Mouse (Mus musculus) hindbrain, embryonic 10.5 days (tissue): Measurements from ENCODE around the gene Smad6. TPM values are rescaled to one million over a fixed set of nuclear protein-coding genes. Genes with fewer than 3 reads are reported as not detected.

Experiments
- DNase-seq: peaks from one replicate; pipeline ENCODE4 v3.0.0-alpha.2; 2017; ENCODE audit warnings: low spot score
- H3K27ac ChIP-seq: fragments of 300-500 bp; sonication (generic); 2 replicates; pipeline ENCODE4 v1.5.1; 2016; ENCODE audit warnings: mild to moderate bottlenecking, moderate library complexity
- H3K27me3 ChIP-seq: fragments of 300-500 bp; sonication (generic); 2 replicates; pipeline ENCODE4 v1.6.1; 2016; ENCODE audit warnings: mild to moderate bottlenecking; ENCODE audit not compliant: poor library complexity, insufficient read depth, severe bottlenecking
- H3K36me3 ChIP-seq: fragments of 300-500 bp; sonication (generic); 2 replicates; pipeline ENCODE4 v1.6.1; 2016; ENCODE audit warnings: mild to moderate bottlenecking, moderate library complexity
- H3K4me1 ChIP-seq: fragments of 300-500 bp; sonication (generic); replicated peaks from 2 replicates; pipeline ENCODE4 v1.6.1; 2016; ENCODE audit warnings: mild to moderate bottlenecking
- H3K4me3 ChIP-seq: fragments of 300-500 bp; sonication (generic); 2 replicates; pipeline ENCODE4 v1.5.1; 2016; ENCODE audit warnings: mild to moderate bottlenecking, moderate library complexity
- H3K9me3 ChIP-seq: fragments of 300-500 bp; sonication (generic); 2 replicates; pipeline ENCODE4 v1.6.1; 2016; ENCODE audit warnings: mild to moderate bottlenecking, moderate library complexity
- WGBS: fragments of 180-500 bp; shearing (Covaris S2); methylation state at CpG from one replicate; pipeline ENCODE4 v1.1.7; 2016; 5-methylcytosine and 5-hydroxymethylcytosine counted together
- polyA plus RNA-seq: library from polyadenylated mRNA; unstranded; fragments of >200 nt; fragmentation: Nextera tagmentation; extraction: Ambion mirVana; gene quantifications from 2 replicates; pipeline ENCODE4 v1.2.1, GENCODE M21; 2016

The Smad6 gene
- polyA plus RNA-seq, 1 experiment from 2014 or later: 6.7 TPM

DNA sequence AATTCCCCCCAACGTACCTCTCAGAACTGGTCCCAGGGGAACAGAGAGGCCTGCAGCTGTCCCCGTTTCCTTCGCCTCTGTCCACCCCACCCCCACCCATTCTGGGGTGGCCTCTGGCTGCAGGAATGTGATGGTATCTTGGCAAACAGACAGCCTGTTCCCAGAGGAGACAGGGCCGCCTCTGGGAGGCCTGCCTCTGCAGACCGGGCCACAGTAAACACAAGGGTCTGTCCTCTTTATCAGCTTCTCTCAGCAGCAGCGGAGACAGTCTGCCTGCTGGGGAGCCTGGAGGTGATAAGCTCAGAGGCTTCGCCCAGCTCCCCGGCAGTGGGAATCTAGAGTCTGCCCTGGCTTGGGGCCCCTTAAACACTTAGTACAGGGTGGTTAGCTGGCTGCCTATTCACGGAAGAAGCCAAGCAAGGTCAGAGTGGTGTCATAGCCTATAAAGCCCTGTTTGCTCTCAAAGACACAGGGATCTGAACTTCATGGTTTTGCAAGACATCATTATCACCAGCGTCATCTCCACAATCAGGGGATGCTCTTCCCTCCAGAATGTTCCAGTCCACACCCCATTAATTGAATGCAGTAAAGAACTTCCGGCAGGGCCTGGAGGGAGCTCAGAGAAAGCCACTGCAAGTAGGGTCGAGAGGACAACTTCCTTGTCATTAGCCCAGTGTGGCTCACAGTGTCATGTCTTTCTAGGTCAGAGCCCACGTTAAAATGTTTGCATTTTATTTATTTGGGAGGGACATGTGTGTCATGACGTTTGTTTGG lies 23.4 kb upstream of the Smad6 start:
- H3K4me3 ChIP-seq: no peak overlapping the region
- H3K27me3 ChIP-seq: peaks cover 35% of the 10 kb centered on the region
- peaks cover 48% of the 10 kb centered on the region for H3K4me1 ChIP-seq
- DNase-seq: peak; percentile 38
- no peaks in the 10 kb centered on the region for H3K9me3 ChIP-seq
- 27% methylated on average over 14 of the region's 14 CpGs for WGBS
- peak overlapping the region; percentile 84 for H3K27ac ChIP-seq
- H3K36me3 ChIP-seq: no peaks in the 10 kb centered on the region

DNA sequence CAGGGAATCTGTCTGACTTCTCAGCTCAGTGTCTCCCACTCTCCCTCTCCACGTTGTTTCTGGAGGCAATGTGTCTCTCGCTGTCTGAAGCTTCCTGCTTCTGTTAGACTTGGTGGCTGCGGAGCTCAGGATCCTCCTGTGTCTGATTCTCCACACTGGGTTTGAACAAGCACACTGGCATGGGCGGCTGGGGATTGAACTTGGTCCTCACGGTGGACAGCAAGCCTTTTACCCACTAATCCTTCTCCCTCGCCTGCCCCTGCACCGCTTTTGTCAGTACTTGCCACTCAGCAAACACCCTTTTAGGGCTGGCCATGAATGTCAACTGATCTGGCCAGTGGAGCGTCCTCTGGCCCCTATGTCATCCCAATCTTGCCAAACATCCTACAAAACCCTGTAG lies 22.5 kb upstream of the Smad6 start:
- Histone ChIP-seq H3K4me3 (no peak overlapping the region), H3K9me3 (no peaks in the 10 kb centered on the region), H3K36me3 (no peaks in the 10 kb centered on the region), H3K4me1 (peaks cover 38% of the 10 kb centered on the region), H3K27ac (peak overlapping the region; percentile 41), H3K27me3 (peaks cover 38% of the 10 kb centered on the region)
- 73% methylated on average over 8 of the region's 8 CpGs for WGBS
- DNase-seq: no peak

DNA sequence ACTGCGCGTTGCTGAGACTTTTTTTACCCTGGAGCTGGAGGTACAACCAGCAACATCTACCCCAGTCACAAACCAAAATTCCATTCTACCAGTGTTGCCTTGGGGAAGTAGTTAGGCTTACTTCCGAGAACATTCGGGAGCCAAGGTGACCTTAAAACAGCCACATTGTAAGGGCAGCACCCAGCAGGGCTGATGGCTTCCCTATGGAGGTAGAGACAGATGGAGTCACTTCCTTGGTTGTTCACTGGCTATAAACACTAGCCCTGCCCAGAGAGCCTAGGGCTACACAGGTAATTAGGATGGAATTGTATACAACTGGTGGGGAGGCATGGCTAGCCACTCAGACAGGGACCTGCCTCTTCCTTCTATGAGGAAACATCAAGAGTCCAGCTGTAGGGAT lies 21.1 kb upstream of the Smad6 start:
- H3K27ac ChIP-seq: no peak overlapping the region
- H3K27me3 ChIP-seq: peaks cover 29% of the 10 kb centered on the region
- DNase-seq: no peak
- WGBS: 91% methylated on average over 4 of the region's 4 CpGs
- H3K9me3 ChIP-seq: no peaks in the 10 kb centered on the region
- peaks cover 34% of the 10 kb centered on the region for H3K4me1 ChIP-seq
- no peaks in the 10 kb centered on the region for H3K36me3 ChIP-seq
- no peak overlapping the region for H3K4me3 ChIP-seq

DNA sequence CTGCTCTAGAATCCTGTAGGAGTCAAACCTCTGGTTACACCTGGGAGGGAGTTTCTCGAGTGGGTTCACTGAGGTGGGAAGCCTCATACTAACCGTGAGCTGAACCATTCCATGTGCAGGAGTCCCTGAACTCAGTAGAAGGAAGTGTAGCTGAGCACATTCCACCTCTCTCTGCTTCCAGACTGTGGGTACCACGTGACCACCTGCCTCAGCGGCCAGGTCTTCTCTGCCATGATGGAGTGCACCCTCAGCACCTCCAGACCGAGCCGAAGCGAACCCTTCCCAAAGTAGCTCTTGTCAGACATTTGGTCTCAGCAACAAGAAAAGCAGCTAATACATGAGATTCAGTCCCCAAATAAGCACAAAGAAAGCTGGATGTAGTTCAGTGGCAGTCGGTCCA lies 20.4 kb upstream of the Smad6 start:
- Histone ChIP-seq H3K27me3 (peaks cover 22% of the 10 kb centered on the region), H3K36me3 (no peaks in the 10 kb centered on the region), H3K27ac (no peak overlapping the region), H3K4me3 (no peak overlapping the region), H3K9me3 (no peaks in the 10 kb centered on the region), H3K4me1 (peaks cover 34% of the 10 kb centered on the region)
- WGBS: 85% methylated on average over 8 of the region's 8 CpGs
- DNase-seq: no peak

DNA sequence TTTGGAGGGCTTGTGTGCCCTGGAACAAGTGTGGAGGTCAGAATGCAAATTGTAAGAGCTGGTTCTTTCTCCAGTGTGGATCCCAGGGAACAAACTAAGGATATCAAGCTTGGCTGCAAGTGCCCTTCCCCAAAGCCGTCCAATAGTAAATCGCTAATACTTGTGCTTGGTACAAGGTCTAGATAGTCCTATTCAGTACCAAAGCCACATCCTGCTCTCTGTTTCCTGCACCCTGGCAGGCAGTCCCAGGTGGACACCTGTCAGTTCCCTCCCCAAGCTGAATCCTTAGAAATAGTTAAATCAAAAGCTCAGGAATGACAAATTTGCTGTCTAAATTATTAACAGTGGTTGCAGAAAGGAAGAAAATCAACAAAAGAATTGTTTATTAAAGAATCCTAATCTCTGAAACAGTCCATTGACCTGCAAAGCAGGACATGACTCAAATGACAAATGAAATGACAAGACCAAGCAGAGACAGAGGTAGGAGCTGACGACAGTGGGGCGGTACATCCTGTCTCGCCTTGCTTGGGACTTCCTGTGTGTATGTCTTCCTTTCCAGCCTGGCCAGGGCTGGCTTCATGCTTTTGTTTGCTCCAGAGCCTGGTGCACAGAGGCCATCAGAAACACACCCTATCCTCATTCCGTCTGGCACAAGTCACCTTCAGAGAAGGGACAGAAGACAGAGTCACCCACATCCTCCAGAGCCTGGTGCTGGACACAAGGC lies 8.2 kb upstream of the Smad6 start:
- Histone ChIP-seq H3K36me3 (no peaks in the 10 kb centered on the region), H3K4me1 (peaks cover 5% of the 10 kb centered on the region; the same call in 1 of the 2 replicates), H3K9me3 (no peaks in the 10 kb centered on the region), H3K4me3 (no peak overlapping the region), H3K27ac (no peak overlapping the region), H3K27me3 (no peaks in the 10 kb centered on the region)
- DNase-seq: no peak
- WGBS: 86% methylated on average over 6 of the region's 6 CpGs

DNA sequence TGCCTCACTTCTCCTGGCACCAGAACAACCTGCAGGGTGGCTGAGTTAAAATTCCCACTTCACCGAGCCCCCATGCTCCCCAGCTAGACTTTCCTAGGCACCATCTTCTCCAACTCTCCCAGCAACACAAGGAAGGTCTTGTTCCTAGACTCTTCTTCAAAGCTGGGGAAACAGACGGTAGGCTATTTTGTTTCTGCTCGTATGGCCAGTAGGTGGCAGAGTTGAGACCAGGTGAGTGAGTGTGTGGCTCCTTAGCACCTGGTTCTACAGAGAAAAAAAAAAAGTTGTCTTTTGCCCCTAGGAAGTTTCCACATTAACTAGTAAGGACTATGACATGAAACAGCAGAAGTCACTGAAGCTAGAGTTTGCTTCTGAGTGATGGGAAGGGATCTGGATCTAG lies 3.7 kb upstream of the Smad6 start:
- Histone ChIP-seq H3K27me3 (peaks cover 12% of the 10 kb centered on the region; the same call in 1 of the 2 replicates), H3K27ac (no peak overlapping the region), H3K4me3 (no peak overlapping the region), H3K36me3 (no peaks in the 10 kb centered on the region), H3K9me3 (no peaks in the 10 kb centered on the region), H3K4me1 (peaks cover 47% of the 10 kb centered on the region)
- 5% methylated on average over 3 of the region's 3 CpGs for WGBS
- DNase-seq: peak; percentile 36

DNA sequence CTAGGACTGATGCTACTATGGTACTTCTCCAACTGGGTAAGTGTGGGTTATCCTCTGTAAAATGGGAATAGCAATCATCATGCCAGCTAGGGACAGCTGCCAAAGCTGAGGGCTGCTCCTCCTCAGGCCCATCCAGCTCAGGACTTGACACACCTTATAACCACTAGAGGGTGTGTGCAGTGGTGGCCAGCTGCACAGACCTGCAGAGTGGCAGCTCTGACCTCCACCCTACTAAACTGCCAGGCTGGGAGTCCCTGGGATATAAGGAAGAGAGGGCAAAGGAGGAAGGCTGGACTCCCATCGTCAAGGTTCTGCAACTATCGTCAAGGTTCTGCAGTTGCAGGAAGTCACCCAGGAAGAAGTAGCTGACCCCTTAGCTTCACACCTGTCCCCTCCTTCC lies 3.1 kb upstream of the Smad6 start:
- no peaks in the 10 kb centered on the region for H3K36me3 ChIP-seq
- peaks cover 53% of the 10 kb centered on the region for H3K4me1 ChIP-seq
- WGBS: 45% methylated on average over 2 of the region's 2 CpGs
- DNase-seq: no peak
- no peaks in the 10 kb centered on the region for H3K9me3 ChIP-seq
- H3K27ac ChIP-seq: no peak overlapping the region
- no peak overlapping the region for H3K4me3 ChIP-seq
- peaks cover 16% of the 10 kb centered on the region for H3K27me3 ChIP-seq

DNA sequence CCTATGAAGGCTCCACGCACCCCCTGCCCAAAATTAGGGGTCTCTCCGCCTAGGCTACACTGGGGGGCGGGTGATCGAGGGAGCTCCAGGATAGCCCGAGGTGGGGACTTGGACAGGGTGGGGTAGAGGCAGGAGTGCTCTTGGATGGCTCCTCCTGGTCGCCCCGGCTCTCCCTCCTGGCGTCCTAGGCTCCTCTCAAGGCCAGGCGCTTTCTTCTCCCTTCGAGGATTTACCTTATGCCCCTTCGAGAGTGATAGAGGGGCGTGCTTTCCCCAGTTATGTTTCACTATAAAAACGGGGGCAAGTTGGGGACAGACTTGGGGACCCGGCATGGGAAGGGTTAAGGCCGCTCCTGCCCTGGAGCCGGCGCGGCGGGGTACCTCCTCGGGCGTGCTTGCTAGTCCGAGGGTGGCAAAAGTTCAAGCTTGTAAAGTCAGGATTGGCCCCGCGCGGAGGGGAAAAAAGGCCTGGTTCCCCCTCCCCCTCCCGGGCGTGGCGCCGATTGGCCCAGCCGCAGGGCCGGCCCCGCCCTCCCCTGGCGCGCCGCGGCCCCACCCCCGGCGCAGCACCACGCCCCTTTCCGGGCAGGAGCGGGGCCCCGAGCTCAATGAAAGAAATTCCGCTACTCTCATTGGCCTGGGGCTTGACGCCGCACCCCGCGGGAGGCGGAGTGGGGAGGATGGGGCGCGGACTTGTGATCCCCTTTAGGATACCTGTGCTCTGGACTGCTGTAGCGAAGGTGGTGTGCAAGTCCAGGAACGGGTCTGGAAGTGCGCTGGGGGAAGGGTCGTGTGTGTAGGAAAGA lies 905 bp upstream of the Smad6 start:
- under 1% methylated on average over 50 of the region's 54 CpGs for WGBS
- DNase-seq: peak; percentile 98
- Histone ChIP-seq H3K4me1 (peaks cover 75% of the 10 kb centered on the region), H3K27me3 (peaks cover 32% of the 10 kb centered on the region), H3K36me3 (no peaks in the 10 kb centered on the region), H3K9me3 (no peaks in the 10 kb centered on the region), H3K4me3 (peak overlapping the region; percentile 89), H3K27ac (peak overlapping the region; percentile 96)

DNA sequence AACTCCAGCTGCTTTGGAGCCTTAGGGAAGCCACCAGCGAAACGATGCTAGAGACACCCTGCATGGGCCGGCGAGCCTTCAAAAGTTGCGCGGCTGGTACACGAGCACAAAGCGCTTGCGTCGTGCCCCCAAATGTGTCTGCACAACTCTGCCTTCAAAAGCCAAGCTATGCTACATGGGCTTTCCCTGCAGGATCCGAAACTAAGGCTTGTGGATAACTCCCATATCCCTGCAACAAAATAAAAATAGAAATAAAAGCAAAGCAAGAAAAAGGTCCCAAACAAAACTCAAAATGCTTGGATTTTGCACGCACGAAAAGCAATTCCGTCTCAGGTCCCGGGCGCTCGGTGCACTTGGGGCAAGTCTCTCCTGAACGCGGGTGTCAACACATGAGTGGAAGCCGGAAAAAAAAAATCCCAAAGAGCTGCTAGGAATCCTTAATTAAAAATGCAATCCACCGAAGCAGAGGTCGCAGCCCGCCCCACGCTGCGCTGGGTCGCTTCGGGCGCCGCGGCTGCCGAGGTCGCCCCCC lies 474 bp downstream of the Smad6 start:
- Histone ChIP-seq H3K4me3 (peak overlapping the region; percentile 89), H3K4me1 (peaks cover 89% of the 10 kb centered on the region), H3K9me3 (no peaks in the 10 kb centered on the region), H3K27ac (peak overlapping the region; percentile 96), H3K27me3 (peaks cover 32% of the 10 kb centered on the region), H3K36me3 (no peaks in the 10 kb centered on the region)
- peak; percentile 66 for DNase-seq
- under 1% methylated on average over 32 of the region's 32 CpGs for WGBS

DNA sequence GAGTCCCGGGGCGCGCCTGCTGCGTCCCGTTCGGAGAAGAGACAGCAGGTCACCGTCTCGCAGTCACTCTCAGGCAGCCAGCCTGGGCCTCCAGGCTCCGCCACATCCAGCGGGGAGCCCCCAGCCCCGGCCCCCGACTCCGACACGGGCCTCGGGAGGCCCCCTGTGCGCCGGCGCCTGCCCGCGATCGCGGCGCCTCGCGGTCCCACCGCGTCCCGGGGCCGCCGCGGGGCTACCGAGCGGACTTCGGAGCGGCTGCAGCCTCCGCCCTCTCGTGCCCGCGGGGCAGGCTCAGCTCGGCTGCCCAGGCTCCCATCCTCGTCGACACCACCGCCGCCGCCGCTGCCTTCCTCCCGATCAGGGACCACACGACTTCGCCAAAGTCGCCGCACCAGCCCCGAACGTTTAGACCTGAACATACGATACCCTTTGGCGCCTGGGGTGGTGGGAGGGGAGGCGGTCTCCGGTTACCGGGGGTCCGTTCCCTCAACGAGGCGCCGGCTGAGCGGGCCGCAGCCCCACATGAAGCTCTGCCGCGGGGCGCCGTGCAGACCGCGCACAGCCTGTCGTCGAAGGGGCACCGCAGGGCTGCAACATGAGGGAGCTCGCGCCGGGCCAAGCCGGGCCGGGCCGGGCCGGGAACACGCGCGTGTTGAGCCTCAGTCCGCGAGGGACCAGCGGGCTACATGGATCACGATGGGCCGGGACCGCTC lies 1.1 kb downstream of the Smad6 start:
- WGBS: under 1% methylated on average over 89 of the region's 89 CpGs
- no peaks in the 10 kb centered on the region for H3K36me3 ChIP-seq
- H3K27ac ChIP-seq: peak overlapping the region; percentile 96
- H3K27me3 ChIP-seq: peaks cover 32% of the 10 kb centered on the region
- peaks cover 95% of the 10 kb centered on the region for H3K4me1 ChIP-seq
- no peaks in the 10 kb centered on the region for H3K9me3 ChIP-seq
- DNase-seq: no peak
- peak overlapping the region; percentile 89 for H3K4me3 ChIP-seq

DNA sequence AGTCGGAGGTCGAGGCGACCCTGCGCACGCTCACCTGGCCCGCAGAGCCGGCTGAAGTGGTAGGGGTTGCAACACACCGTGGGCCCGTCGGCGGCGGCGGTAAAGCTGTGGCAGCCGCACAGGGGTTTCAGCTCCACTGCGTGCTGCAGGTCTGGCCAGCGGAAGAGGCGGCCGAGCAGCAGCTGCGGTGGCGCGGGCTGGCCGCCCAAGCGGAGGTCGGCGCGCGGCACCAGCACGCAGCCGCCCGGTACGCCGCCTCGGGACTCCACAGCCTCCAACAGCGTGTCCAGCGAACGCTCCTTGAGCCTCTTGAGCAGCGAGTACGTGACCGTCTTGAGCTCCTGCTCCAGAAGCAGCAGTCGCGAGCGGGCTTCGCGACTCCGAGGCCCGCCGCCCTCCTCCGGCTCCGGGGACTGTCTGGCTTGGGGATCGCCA lies 1.7 kb downstream of the Smad6 start:
- Histone ChIP-seq H3K9me3 (no peaks in the 10 kb centered on the region), H3K4me3 (peak overlapping the region; percentile 89), H3K27ac (peak overlapping the region; percentile 96), H3K27me3 (peaks cover 32% of the 10 kb centered on the region), H3K36me3 (no peaks in the 10 kb centered on the region), H3K4me1 (peaks cover 97% of the 10 kb centered on the region)
- peak; percentile 67 for DNase-seq
- WGBS: under 1% methylated on average over 50 of the region's 50 CpGs
